Mouse (Mus musculus) cortical plate, adult 2 months (tissue): ENCODE measurements around the gene Trak1.

Experiments used
- CTCF ChIP-seq: fragments of 200-500 bp; IDR thresholded peaks from 2 replicates; pipeline ENCODE4 v1.5.1; 2011; ENCODE audit warnings: mild to moderate bottlenecking, control low read depth, low read length; ENCODE audit not compliant: insufficient read depth; ENCODE audit errors: extremely low read depth
- POLR2A ChIP-seq: fragments of 200-500 bp; IDR thresholded peaks from 2 replicates; pipeline ENCODE4 v1.6.1; 2011; ENCODE audit warnings: mild to moderate bottlenecking, low read length, control low read depth; ENCODE audit not compliant: insufficient read depth; ENCODE audit errors: extremely low read depth

DNA sequence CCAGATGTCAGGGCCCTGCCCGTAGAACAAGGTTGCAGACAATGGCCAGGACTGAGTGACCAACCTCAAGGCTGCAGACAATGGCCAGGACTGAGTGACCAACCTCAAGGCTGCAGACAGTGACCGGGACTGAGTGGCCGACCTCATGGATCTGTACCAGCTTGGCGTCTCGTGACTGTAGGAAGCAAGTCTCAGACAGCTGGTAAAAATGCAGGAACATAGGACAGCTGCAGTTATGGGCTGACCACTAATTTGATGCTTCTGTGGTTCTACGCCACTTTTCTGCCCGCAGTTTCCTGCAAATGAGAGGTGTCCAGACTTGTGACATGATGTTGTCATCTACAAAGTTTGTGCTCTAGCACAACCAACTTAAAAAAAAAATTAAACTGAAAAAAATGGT is 4.1 kb upstream of the Trak1 start:
- TF ChIP-seq CTCF (no peak), POLR2A (no peak)
